Mouse (Mus musculus) kidney, adult 2 months (tissue): ENCODE results near the gene Sit1.

ENCODE experiments used
- CTCF ChIP-seq: fragments of 200-500 bp; conservative IDR thresholded peaks from 2 replicates; pipeline ENCODE4 v1.5.1; 2011; ENCODE audit warnings: low read depth, mild to moderate bottlenecking, control low read depth, low read length, moderate library complexity, mixed read lengths; ENCODE audit not compliant: insufficient read depth, insufficient read length
- POLR2A ChIP-seq: fragments of 200-500 bp; IDR thresholded peaks from one replicate; pipeline ENCODE4 v1.6.1; 2011; ENCODE audit warnings: low read depth, low read length, control low read depth

- TF ChIP-seq POLR2A (no peak), CTCF (no peak)
These were observed 29.1 kb upstream of the Sit1 start for GRCm38 (mm10) chr4:43512653-43513052.
